Mouse (Mus musculus): ENCODE data around the gene Foxp1. TPM values are rescaled to one million over a fixed set of nuclear protein-coding genes. Genes with fewer than 3 reads are reported as not detected.

Foxp1 gene
- polyA plus RNA-seq, 1 experiment from 2014 or later, result 38.0 TPM

- no peak overlapping the region for H3K4me3 ChIP-seq (replicated peaks; ENCODE audit: low read depth, low read length)
- ATAC-seq (replicated peaks; ENCODE audit: low FRiP score, low read depth) (no peak), DNase-seq (ENCODE audit: low spot score) (no peak)
- H3K9me3 ChIP-seq (replicated peaks; ENCODE audit: low read length), result no peaks in the 10 kb centered on the region
- no peak overlapping the region for H3K9ac ChIP-seq (ENCODE audit: low read depth, low read length)
- H3K27me3 ChIP-seq (ENCODE audit: insufficient read depth, low read length), result no peaks in the 10 kb centered on the region
- H3K4me2 ChIP-seq (ENCODE audit: low read length), result no peak overlapping the region
- no peaks in the 10 kb centered on the region for H3K36me3 ChIP-seq (ENCODE audit: insufficient read depth, low read length)
- H3K4me1 ChIP-seq (replicated peaks; ENCODE audit: insufficient read depth, low read length), result no peaks in the 10 kb centered on the region
- no peak for TF ChIP-seq CTCF (IDR thresholded peaks at IDR 0.05; ENCODE audit: low read depth)
- H3K27ac ChIP-seq, result no peak overlapping the region
- WGBS, result 96% methylated on average over 2 of the region's 2 CpGs
Observed at GRCm38 (mm10) chr6:99325881-99326280, 196.6 kb downstream of the Foxp1 start.

- Histone ChIP-seq H3K36me3 (ENCODE audit: insufficient read depth, low read length) (no peaks in the 10 kb centered on the region), H3K27me3 (ENCODE audit: insufficient read depth, low read length) (no peaks in the 10 kb centered on the region), H3K4me1 (replicated peaks; ENCODE audit: insufficient read depth, low read length) (no peaks in the 10 kb centered on the region), H3K27ac (no peak overlapping the region), H3K9ac (ENCODE audit: low read depth, low read length) (no peak overlapping the region), H3K9me3 (replicated peaks; ENCODE audit: low read length) (no peaks in the 10 kb centered on the region), H3K4me3 (replicated peaks; ENCODE audit: low read depth, low read length) (no peak overlapping the region), H3K4me2 (ENCODE audit: low read length) (no peak overlapping the region)
- no peak for ATAC-seq (replicated peaks; ENCODE audit: low FRiP score, low read depth)
- TF ChIP-seq CTCF (IDR thresholded peaks at IDR 0.05; ENCODE audit: low read depth), result no peak
- no peak for DNase-seq (ENCODE audit: low spot score)
- WGBS, result 75% methylated on average over 5 of the region's 5 CpGs
Observed at GRCm38 (mm10) chr6:99325461-99325860, 197.1 kb downstream of the Foxp1 start.

- no peaks in the 10 kb centered on the region for H3K27me3 ChIP-seq (ENCODE audit: insufficient read depth, low read length)
- DNase-seq (ENCODE audit: low spot score) (no peak), ATAC-seq (replicated peaks; ENCODE audit: low FRiP score, low read depth) (no peak)
- no peak overlapping the region for H3K27ac ChIP-seq
- no peak for TF ChIP-seq CTCF (IDR thresholded peaks at IDR 0.05; ENCODE audit: low read depth)
- no peak overlapping the region for H3K4me3 ChIP-seq (replicated peaks; ENCODE audit: low read depth, low read length)
- no peak overlapping the region for H3K4me2 ChIP-seq (ENCODE audit: low read length)
- H3K36me3 ChIP-seq (ENCODE audit: insufficient read depth, low read length), result no peaks in the 10 kb centered on the region
- no peaks in the 10 kb centered on the region for H3K9me3 ChIP-seq (replicated peaks; ENCODE audit: low read length)
- no peaks in the 10 kb centered on the region for H3K4me1 ChIP-seq (replicated peaks; ENCODE audit: insufficient read depth, low read length)
- no peak overlapping the region for H3K9ac ChIP-seq (ENCODE audit: low read depth, low read length)
- WGBS, result 77% methylated on average over 8 of the region's 8 CpGs
Observed at GRCm38 (mm10) chr6:99322132-99322904, 200.2 kb downstream of the Foxp1 start.

- Histone ChIP-seq H3K4me3 (replicated peaks; ENCODE audit: low read depth, low read length) (no peak overlapping the region), H3K27me3 (ENCODE audit: insufficient read depth, low read length) (no peaks in the 10 kb centered on the region), H3K36me3 (ENCODE audit: insufficient read depth, low read length) (no peaks in the 10 kb centered on the region), H3K9me3 (replicated peaks; ENCODE audit: low read length) (no peaks in the 10 kb centered on the region), H3K27ac (no peak overlapping the region), H3K4me1 (replicated peaks; ENCODE audit: insufficient read depth, low read length) (no peaks in the 10 kb centered on the region), H3K4me2 (ENCODE audit: low read length) (no peak overlapping the region), H3K9ac (ENCODE audit: low read depth, low read length) (no peak overlapping the region)
- no peak for DNase-seq (ENCODE audit: low spot score)
- 55% methylated on average over 8 of the region's 8 CpGs for WGBS
- ATAC-seq (replicated peaks; ENCODE audit: low FRiP score, low read depth), result no peak
- TF ChIP-seq CTCF (IDR thresholded peaks at IDR 0.05; ENCODE audit: low read depth), result no peak
Observed at GRCm38 (mm10) chr6:99320444-99320843, 202.1 kb downstream of the Foxp1 start.

GRCm38 (mm10) chr6:99319415-99320405, 202.8 kb downstream of the Foxp1 start:
- no peaks in the 10 kb centered on the region for H3K9me3 ChIP-seq (replicated peaks; ENCODE audit: low read length)
- H3K27me3 ChIP-seq (ENCODE audit: insufficient read depth, low read length), result no peaks in the 10 kb centered on the region
- H3K36me3 ChIP-seq (ENCODE audit: insufficient read depth, low read length), result no peaks in the 10 kb centered on the region
- no peak for ATAC-seq (replicated peaks; ENCODE audit: low FRiP score, low read depth)
- no peak overlapping the region for H3K4me3 ChIP-seq (replicated peaks; ENCODE audit: low read depth, low read length)
- no peak overlapping the region for H3K27ac ChIP-seq
- TF ChIP-seq CTCF (IDR thresholded peaks at IDR 0.05; ENCODE audit: low read depth), result no peak
- DNase-seq (ENCODE audit: low spot score), result no peak
- H3K4me2 ChIP-seq (ENCODE audit: low read length), result no peak overlapping the region
- no peaks in the 10 kb centered on the region for H3K4me1 ChIP-seq (replicated peaks; ENCODE audit: insufficient read depth, low read length)
- H3K9ac ChIP-seq (ENCODE audit: low read depth, low read length), result no peak overlapping the region
- 72% methylated on average over 19 of the region's 19 CpGs for WGBS

- Histone ChIP-seq H3K9me3 (replicated peaks; ENCODE audit: low read length) (no peaks in the 10 kb centered on the region), H3K9ac (ENCODE audit: low read depth, low read length) (no peak overlapping the region), H3K4me3 (replicated peaks; ENCODE audit: low read depth, low read length) (no peak overlapping the region), H3K36me3 (ENCODE audit: insufficient read depth, low read length) (no peaks in the 10 kb centered on the region), H3K27ac (no peak overlapping the region), H3K4me1 (replicated peaks; ENCODE audit: insufficient read depth, low read length) (no peaks in the 10 kb centered on the region), H3K4me2 (ENCODE audit: low read length) (no peak overlapping the region), H3K27me3 (ENCODE audit: insufficient read depth, low read length) (no peaks in the 10 kb centered on the region)
- DNase-seq (ENCODE audit: low spot score) (peak; percentile 69), ATAC-seq (replicated peaks; ENCODE audit: low FRiP score, low read depth) (no peak)
- TF ChIP-seq CTCF (IDR thresholded peaks at IDR 0.05; ENCODE audit: low read depth), result no peak
- 60% methylated on average over 3 of the region's 3 CpGs for WGBS
Observed at GRCm38 (mm10) chr6:99314746-99315145, 207.8 kb downstream of the Foxp1 start.
